Mouse (Mus musculus): ENCODE data around the gene Klrb1c. TPM values are rescaled to one million over a fixed set of nuclear protein-coding genes. Genes with fewer than 3 reads are reported as not detected.
A peak's percentile ranks its signal among the peaks of the same experiment; 100 is the strongest.
"Not testable (repeated sequence)": the region's sequence is repeated elsewhere in the genome, so short reads cannot be mapped to it uniquely, and the experiment has no call there.

The Klrb1c gene
- polyA plus RNA-seq, 1 experiment from 2014 or later, result 0.16 TPM

- DNase-seq (ENCODE audit: low spot score), result peak; percentile 53
Measured at GRCm38 (mm10) chr6:128769481-128770253, 19.3 kb downstream of the Klrb1c start.

DNA sequence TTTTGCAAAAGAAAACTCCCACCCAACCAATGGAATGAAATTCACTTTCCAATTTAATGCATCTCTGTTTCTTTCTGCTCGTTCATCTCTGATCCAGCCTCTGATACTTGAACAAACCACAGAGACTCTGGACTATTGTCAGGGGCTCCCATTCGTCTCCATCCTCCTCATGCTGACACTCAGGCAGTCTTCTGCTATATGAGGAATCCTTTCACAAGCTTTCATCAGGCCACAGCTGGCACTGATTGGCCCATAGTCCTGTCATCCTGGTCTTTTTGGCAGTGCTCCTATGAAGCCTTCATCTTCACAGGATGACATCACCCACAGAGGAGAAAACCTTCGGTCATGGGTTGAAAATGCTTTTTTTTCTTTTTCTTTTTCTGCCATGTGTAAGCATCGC is 21.0 kb downstream of the Klrb1c start:
- no peak for DNase-seq (ENCODE audit: low spot score)
- H3K27ac ChIP-seq, result no peak overlapping the region
- no peaks in the 10 kb centered on the region for H3K4me1 ChIP-seq (replicated peaks; ENCODE audit: insufficient read depth, low read length)
- no peaks in the 10 kb centered on the region for H3K36me3 ChIP-seq (ENCODE audit: insufficient read depth, low read length)
- 81% methylated on average over 4 of the region's 4 CpGs for WGBS
- H3K4me2 ChIP-seq (ENCODE audit: low read length), result no peak overlapping the region
- TF ChIP-seq CTCF (IDR thresholded peaks at IDR 0.05; ENCODE audit: low read depth), result no peak
- H3K9me3 ChIP-seq (replicated peaks; ENCODE audit: low read length), result no peaks in the 10 kb centered on the region
- no peaks in the 10 kb centered on the region for H3K27me3 ChIP-seq (ENCODE audit: insufficient read depth, low read length)
- no peak overlapping the region for H3K4me3 ChIP-seq (replicated peaks; ENCODE audit: low read depth, low read length)
- no peak for ATAC-seq (replicated peaks; ENCODE audit: low FRiP score, low read depth)
- no peak overlapping the region for H3K9ac ChIP-seq (ENCODE audit: low read depth, low read length)

More at GRCm38 (mm10) chr6:128769481-128770253, 19.3 kb downstream of the Klrb1c start:
- TF ChIP-seq CTCF (IDR thresholded peaks at IDR 0.05; ENCODE audit: low read depth), result no peak
- H3K36me3 ChIP-seq (ENCODE audit: insufficient read depth, low read length), result no peaks in the 10 kb centered on the region
- no peak overlapping the region for H3K9ac ChIP-seq (ENCODE audit: low read depth, low read length)
- ATAC-seq (replicated peaks; ENCODE audit: low FRiP score, low read depth), result no peak
- H3K4me2 ChIP-seq (ENCODE audit: low read length), result no peak overlapping the region
- no peaks in the 10 kb centered on the region for H3K4me1 ChIP-seq (replicated peaks; ENCODE audit: insufficient read depth, low read length)
- 64% methylated on average over 10 of the region's 10 CpGs for WGBS
- no peaks in the 10 kb centered on the region for H3K27me3 ChIP-seq (ENCODE audit: insufficient read depth, low read length)
- no peak overlapping the region for H3K4me3 ChIP-seq (replicated peaks; ENCODE audit: low read depth, low read length)
- H3K27ac ChIP-seq, result peak overlapping the region; percentile 36; the same call in 1 of the 2 replicates
- no peaks in the 10 kb centered on the region for H3K9me3 ChIP-seq (replicated peaks; ENCODE audit: low read length)

DNA sequence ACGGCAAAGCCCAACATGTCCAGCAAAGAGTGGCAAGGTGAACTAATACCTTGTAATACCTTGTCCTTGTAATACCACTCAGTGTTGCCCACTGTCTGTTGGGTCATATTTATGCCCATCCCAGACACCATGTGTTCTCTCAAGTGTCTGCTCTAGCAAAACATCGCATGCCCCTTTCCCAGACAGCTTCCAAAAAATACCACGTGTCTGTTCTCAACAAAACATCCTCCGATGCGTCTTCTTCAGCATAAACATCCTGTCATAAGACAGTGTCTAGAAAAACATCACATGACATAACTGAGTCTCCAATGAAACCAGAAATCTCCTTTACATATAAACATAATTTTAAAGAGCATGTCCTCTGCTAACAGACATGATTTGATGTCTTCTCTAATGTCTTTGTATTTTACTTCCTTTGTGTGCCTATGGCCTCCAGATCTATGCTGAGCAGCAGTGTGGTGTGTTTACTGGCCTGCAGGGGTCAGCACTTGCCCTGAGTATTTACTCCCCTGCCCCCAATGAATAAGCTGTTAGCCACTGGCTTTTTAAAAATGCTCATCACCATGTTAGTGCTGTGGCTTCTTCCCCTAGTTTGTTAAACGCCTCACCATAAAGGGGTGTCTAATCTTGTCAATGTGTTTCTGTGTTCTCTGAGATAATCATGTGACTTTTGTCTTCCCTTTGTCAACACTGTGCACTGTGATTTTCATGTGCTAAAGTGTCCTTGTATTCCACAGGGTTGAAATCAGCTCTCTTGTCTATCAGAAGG is 22.3 kb downstream of the Klrb1c start:
- peak; percentile 75 for TF ChIP-seq CTCF (IDR thresholded peaks at IDR 0.05; ENCODE audit: low read depth)
- not testable (repeated sequence) for H3K9ac ChIP-seq (ENCODE audit: low read depth, low read length); H3K9me3 ChIP-seq (replicated peaks; ENCODE audit: low read length); H3K4me1 ChIP-seq (replicated peaks; ENCODE audit: insufficient read depth, low read length); H3K4me2 ChIP-seq (ENCODE audit: low read length); H3K36me3 ChIP-seq (ENCODE audit: insufficient read depth, low read length); H3K27me3 ChIP-seq (ENCODE audit: insufficient read depth, low read length); H3K27ac ChIP-seq; H3K4me3 ChIP-seq (replicated peaks; ENCODE audit: low read depth, low read length)
- WGBS, result 68% methylated on average over 6 of the region's 6 CpGs
- ATAC-seq (replicated peaks; ENCODE audit: low FRiP score, low read depth), result 0 out of 2 replicates have a peak, but pooled peaks have one; percentile 19
- DNase-seq (ENCODE audit: low spot score), result peak; percentile 88

- no peak for ATAC-seq (replicated peaks; ENCODE audit: low FRiP score, low read depth)
- Histone ChIP-seq H3K4me1 (replicated peaks; ENCODE audit: insufficient read depth, low read length) (no peaks in the 10 kb centered on the region), H3K9me3 (replicated peaks; ENCODE audit: low read length) (no peaks in the 10 kb centered on the region), H3K27ac (no peak overlapping the region), H3K4me2 (ENCODE audit: low read length) (no peak overlapping the region), H3K36me3 (ENCODE audit: insufficient read depth, low read length) (no peaks in the 10 kb centered on the region), H3K27me3 (ENCODE audit: insufficient read depth, low read length) (no peaks in the 10 kb centered on the region), H3K9ac (ENCODE audit: low read depth, low read length) (no peak overlapping the region), H3K4me3 (replicated peaks; ENCODE audit: low read depth, low read length) (no peak overlapping the region)
- no peak for DNase-seq (ENCODE audit: low spot score)
- 71% methylated on average over 1 of the region's 1 CpGs for WGBS
- no peak for TF ChIP-seq CTCF (IDR thresholded peaks at IDR 0.05; ENCODE audit: low read depth)
Measured at GRCm38 (mm10) chr6:128765211-128765610, 23.8 kb downstream of the Klrb1c start.

GRCm38 (mm10) chr6:128764598-128764997 is 24.4 kb downstream of the Klrb1c start:
- H3K27me3 ChIP-seq (ENCODE audit: insufficient read depth, low read length), result no peaks in the 10 kb centered on the region
- H3K4me1 ChIP-seq (replicated peaks; ENCODE audit: insufficient read depth, low read length), result no peaks in the 10 kb centered on the region
- H3K36me3 ChIP-seq (ENCODE audit: insufficient read depth, low read length), result no peaks in the 10 kb centered on the region
- no peaks in the 10 kb centered on the region for H3K9me3 ChIP-seq (replicated peaks; ENCODE audit: low read length)
- H3K4me2 ChIP-seq (ENCODE audit: low read length), result peak overlapping the region; percentile 41
- WGBS, result 26% methylated on average over 5 of the region's 5 CpGs
- no peak overlapping the region for H3K27ac ChIP-seq
- TF ChIP-seq CTCF (IDR thresholded peaks at IDR 0.05; ENCODE audit: low read depth), result no peak
- no peak for DNase-seq (ENCODE audit: low spot score)
- H3K4me3 ChIP-seq (replicated peaks; ENCODE audit: low read depth, low read length), result peak overlapping the region; percentile 42; the same call in 1 of the 2 replicates
- no peak for ATAC-seq (replicated peaks; ENCODE audit: low FRiP score, low read depth)
- H3K9ac ChIP-seq (ENCODE audit: low read depth, low read length), result no peak overlapping the region

GRCm38 (mm10) chr6:128763736-128764523 is 25.1 kb downstream of the Klrb1c start:
- peak overlapping the region; percentile 36 for H3K9ac ChIP-seq (ENCODE audit: low read depth, low read length)
- peak; percentile 96 for ATAC-seq (replicated peaks; ENCODE audit: low FRiP score, low read depth)
- WGBS, result 3% methylated on average over 30 of the region's 30 CpGs
- DNase-seq (ENCODE audit: low spot score), result peak; percentile 100
- H3K4me1 ChIP-seq (replicated peaks; ENCODE audit: insufficient read depth, low read length), result no peaks in the 10 kb centered on the region
- peak overlapping the region; percentile 58; the same call in 1 of the 2 replicates for H3K27ac ChIP-seq
- H3K4me2 ChIP-seq (ENCODE audit: low read length), result peak overlapping the region; percentile 65
- no peaks in the 10 kb centered on the region for H3K27me3 ChIP-seq (ENCODE audit: insufficient read depth, low read length)
- H3K4me3 ChIP-seq (replicated peaks; ENCODE audit: low read depth, low read length), result peak overlapping the region; percentile 42
- TF ChIP-seq CTCF (IDR thresholded peaks at IDR 0.05; ENCODE audit: low read depth), result peak; percentile 77
- H3K36me3 ChIP-seq (ENCODE audit: insufficient read depth, low read length), result no peaks in the 10 kb centered on the region
- H3K9me3 ChIP-seq (replicated peaks; ENCODE audit: low read length), result no peaks in the 10 kb centered on the region

- 74% methylated on average over 10 of the region's 10 CpGs for WGBS
- H3K36me3 ChIP-seq (ENCODE audit: insufficient read depth, low read length); H3K27me3 ChIP-seq (ENCODE audit: insufficient read depth, low read length); H3K9me3 ChIP-seq (replicated peaks; ENCODE audit: low read length); DNase-seq (ENCODE audit: low spot score); H3K27ac ChIP-seq; ATAC-seq (replicated peaks; ENCODE audit: low FRiP score, low read depth); H3K4me1 ChIP-seq (replicated peaks; ENCODE audit: insufficient read depth, low read length); H3K9ac ChIP-seq (ENCODE audit: low read depth, low read length): not testable (repeated sequence)
- H3K4me2 ChIP-seq (ENCODE audit: low read length), result peak overlapping the region; percentile 65
- peak overlapping the region; percentile 42; the same call in 1 of the 2 replicates for H3K4me3 ChIP-seq (replicated peaks; ENCODE audit: low read depth, low read length)
Measured at GRCm38 (mm10) chr6:128762892-128763670, 25.9 kb downstream of the Klrb1c start.

Data from kidney, postnatal 0 days (tissue).